Mouse (Mus musculus) layer of hippocampus, adult 18-20 months (tissue): Measurements from ENCODE around the gene Gtsf1. TPM values are rescaled to one million over a fixed set of nuclear protein-coding genes. Genes with fewer than 3 reads are reported as not detected.

Source experiments
- DNase-seq, 2 experiments: peaks; one replicate each; pipeline ENCODE4 v3.0.0; 2022; ENCODE audit warnings: low spot score in 2 of 2
- total RNA-seq, 2 experiments: library from RNA; stranded (reverse); gene quantifications; 2 replicates each; pipeline ENCODE4 v1.2.3; 2021

The Gtsf1 gene
- total RNA-seq, 2 experiments from 2014 or later = not detected

DNA sequence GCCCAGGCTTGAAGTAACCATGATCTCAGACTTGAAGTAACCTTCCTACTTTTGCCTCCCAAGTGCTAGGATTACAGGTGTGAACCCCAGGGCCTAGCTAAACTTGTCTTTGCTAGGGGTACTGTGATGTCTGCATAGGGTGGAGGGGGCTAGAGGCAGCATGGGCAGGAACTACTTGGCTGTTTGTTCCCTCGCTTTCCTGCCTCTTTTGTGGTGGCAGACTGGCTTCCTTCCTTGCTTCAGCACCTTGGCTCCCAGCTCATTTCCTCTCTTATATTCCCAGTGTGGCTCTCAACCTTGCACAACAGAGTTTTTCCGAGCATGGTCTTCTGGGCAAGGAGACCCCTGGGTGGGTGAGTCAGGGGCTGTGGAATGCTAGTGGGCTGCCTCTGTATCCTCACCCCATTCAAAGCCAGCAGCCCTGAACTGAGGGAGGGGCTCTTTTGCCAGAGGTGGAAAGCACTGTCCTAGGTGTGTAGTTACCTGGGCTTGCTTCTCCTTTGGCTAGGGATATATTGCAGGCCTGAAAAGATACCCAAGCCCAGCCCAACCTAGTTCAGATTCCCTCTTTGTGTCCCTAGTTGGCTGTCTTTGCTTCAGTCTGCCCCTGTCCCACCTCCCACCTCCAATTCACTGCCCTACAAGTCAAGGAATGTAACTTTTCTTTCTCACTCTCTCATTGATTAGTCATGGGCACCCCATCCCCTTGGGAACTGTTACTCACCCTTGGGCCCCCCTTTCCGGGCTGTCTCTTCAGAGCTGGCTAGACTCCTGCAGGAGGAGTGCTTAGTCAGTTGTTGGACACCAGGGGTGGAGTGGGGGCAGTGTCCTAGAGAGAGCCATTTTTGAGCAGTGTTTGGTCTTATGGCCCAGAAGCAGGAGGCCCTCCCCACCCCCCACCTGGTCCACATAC is 52.3 kb downstream of the Gtsf1 start:
- no peak for DNase-seq

DNA sequence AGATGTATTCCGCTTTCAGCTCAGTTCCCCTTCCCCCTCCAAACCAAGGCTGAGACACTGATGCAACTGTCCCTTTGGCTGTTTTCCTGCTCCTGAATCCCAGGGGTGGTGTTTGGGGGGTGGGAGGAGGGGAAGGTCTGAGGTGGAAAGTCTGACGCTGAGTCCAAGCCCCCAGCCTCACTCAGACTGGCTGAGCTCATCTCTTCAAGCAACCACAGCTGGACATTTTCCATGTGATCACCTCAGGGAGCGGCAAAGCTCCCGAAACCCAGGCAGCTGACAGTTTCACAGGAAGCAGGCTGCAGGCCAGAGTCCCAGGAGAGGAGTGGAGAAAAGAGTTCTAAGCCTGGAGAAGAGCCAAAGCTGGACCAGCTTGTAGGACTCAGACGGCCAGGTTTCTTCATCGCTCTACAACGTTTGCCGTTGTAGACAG is 53.4 kb downstream of the Gtsf1 start:
- no peak for DNase-seq

DNA sequence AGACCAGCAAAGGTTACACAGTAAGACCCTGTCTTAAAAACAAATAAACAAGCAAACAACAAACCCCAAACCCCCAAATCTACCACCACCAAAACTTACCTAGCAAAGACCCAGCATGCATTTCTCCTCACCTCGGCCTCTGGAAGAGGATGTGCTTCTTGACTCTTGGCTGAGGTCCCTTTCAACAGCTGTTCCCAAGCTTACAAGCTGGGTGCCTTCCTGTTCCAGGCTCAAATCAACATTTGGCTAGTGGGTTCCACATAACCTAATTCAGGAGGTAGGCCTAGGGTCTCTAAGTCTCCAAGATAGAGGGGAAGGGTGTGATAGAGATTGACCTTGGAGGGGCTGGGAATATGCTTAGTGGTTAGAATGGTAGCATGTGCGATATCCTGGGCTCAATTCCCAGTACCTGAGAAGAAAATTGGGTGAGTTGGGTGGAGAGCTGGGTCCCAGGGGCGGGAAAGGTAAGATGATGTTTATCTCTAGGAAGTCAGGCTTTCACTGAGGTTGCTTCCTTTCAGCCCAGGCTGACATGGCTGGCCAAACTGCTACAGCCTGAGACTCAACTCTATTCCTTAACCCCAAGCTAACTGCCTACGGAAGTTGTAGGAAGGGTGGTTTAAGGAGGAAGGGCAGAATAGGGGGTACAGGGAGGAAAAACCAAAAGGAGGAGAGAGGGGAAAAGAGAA is 55.0 kb downstream of the Gtsf1 start:
- no peak for DNase-seq

- no peak for DNase-seq
Observed at GRCm38 (mm10) chr15:103372461-103372860, 57.8 kb downstream of the Gtsf1 start.

DNA sequence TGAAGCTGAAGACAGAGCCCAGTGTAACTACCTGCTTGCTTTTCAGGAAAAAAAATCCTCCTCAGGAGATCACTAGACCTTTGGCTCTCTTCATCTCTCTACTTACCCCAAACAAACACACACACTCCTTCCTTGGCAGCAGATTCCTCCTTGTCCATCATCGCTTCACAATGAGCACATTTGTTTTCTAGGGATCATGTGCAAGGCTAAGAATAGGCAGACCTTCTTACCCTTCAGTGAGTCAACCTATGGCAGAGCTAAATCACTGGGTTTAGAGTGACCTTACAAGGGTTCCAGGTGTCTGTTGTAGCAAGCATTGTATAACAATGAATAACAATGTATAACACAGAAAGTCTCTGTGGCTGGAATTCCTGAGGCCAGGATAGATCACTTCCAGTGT is 58.5 kb downstream of the Gtsf1 start:
- no peak for DNase-seq

DNA sequence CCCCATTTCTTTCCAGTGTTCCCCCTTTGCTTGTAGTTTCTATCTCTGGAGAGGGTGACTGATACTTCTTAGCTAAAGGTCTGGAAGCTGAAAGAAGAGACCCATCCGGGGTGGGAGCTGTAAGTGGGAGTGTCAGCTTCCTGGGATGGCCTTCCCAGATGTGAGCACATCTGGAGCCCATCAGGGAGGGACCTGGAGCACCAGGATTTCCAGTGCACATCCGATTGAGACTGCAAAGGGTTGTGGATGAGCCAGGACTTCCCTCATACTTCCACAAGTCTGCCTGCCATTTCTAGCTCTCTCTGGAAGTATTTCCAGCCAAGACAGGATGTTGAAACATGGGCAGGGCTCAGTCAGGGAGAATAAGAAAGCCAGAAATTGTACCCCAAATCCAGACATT is 59.1 kb downstream of the Gtsf1 start:
- DNase-seq = no peak

GRCm38 (mm10) chr15:103370462-103370861 is 59.8 kb downstream of the Gtsf1 start:
- DNase-seq = no peak

- DNase-seq = no peak
Observed at GRCm38 (mm10) chr15:103369123-103369522, 61.1 kb downstream of the Gtsf1 start.

DNA sequence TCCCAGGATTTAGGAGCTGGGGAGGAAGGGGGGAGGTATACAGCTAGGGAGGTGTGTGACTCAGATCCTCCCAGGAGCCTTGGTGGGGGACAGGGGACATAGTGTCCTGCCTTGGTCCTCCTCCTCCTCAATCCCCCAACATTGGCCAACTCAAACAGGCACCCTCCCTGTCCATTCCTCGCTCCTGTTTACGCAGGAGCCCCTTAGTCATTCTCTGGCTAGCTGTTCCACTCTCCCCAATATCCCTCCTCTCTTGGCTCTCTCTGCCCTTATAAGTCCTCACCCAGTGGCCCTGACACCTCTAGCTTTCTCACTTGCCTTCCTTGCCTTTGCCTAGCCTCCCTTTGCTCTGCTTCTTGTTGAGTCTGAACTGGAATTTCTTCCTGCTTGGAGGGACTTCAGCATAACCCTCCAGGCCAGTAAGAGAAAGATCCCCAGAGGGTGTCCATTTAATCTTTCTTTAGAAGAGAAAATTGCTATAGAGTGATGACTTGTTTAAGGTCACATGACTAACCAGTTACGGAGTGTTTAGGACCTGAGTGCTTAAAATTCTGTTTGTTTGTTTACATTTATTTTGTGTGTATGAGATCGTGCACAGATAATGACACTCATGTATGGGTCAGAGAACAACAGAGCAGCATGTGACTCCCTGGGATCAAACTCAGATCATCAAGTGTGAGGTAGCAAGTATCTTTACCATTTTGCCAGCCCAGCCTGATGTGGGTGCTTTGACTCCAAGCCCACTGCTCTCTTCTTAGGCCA is 61.9 kb downstream of the Gtsf1 start:
- DNase-seq = no peak

GRCm38 (mm10) chr15:103366376-103367149 is 63.7 kb downstream of the Gtsf1 start, which contains the start of gene Itga5:
Gene Itga5, minus strand, starts transcription at chr15:103366763.
- no peak for DNase-seq

DNA sequence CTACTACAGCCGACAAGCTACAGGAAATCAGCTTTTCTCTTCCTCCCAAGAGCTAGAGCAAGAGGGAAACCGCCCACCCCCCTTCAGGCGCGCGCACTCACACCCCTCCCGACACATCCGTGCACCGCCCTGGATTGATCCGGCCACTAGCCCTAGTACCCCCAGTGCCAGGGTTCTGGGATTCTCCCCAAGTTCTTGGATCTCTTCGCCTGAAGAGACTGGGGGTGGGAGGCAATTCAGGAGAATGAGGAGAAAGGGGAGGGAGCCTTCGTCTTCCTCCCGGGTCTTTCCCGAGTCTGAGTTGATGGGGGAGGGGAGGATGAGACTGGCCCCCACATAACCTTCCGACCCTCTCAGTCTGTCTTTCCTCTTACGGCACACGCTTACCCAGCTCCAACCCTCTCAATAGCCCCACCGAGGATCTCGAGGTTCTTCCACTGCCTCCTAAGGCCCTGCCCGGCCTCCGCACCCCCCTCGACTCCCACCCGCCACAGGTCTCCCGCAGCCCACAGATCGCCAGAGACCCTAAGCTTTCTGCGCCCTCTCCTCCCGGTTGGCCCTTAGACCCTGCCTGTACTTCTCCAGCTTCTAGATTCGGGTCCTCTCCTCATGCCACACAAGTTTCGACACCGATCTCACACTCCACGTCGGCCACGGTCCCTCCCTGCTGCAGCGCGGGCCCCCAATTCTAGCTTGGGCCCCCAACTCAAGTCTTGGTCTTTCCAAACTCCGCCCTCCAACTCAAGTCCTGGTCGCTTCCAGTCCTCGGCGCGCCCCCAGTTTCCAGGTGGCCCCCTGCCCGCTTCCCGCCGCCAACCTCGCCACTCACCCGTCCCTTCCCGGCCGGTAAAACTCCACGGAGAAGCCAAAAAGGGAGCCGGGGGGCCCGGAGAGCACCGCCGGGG is 64.5 kb downstream of the Gtsf1 start:
- DNase-seq = no peak

- no peak for DNase-seq
Observed at GRCm38 (mm10) chr15:103364761-103365160, 65.5 kb downstream of the Gtsf1 start.

DNA sequence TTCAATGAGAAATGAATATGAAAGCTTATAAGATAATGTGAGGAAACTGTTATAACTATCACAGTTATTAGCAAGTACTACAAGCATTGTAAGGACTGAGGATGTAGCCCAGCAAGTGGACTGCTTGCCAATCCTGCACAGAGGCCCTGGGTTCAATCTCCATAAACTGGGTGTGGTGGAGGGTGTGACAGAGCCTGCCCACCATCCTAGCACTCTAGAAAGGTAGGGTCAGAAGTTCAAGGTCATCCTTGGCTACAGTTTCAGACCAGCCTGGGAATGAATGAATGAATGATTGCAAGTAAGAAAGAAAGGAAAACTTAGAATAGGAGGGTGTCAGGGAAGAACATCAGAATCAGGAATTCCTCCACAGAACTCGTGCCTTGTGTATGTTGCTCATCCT is 66.5 kb downstream of the Gtsf1 start:
- DNase-seq = no peak

DNA sequence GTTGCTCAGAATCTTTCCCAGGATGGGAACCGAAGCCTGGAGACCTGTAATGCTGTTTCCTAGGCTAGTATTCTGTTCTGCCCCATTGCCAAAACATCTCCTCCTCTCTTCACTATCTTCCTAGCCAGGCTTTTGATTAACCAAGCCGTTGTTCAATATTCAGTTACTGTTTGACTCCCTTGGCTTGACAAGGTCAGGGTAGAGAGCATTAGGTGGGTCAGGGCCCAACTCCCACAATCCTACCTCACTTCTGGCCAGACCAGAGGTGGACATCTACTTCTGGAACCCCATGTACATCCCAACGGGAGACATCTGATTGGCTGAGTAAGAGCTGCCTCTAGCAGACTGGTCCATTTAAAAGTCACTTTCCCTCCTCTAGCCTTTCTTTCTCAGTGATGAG is 67.3 kb downstream of the Gtsf1 start:
- no peak for DNase-seq

DNA sequence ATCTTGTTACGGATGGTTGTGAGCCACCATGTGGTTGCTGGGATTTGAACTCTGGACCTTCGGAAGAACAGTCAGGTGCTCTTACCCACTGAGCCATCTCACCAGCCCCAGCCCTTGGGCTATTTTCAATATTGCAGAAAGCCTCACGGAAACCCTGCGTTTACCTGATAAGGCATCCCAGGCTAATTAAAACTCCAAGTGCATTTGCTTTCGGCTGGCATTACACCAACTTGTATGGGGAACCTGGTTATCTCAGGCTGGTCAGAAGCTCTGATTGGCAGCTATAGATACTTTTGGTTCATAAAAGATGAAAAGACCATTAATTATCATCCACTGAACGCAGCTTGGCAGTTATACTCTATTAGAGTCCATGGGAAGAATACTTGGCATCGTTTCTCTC is 67.9 kb downstream of the Gtsf1 start:
- DNase-seq = no peak

DNA sequence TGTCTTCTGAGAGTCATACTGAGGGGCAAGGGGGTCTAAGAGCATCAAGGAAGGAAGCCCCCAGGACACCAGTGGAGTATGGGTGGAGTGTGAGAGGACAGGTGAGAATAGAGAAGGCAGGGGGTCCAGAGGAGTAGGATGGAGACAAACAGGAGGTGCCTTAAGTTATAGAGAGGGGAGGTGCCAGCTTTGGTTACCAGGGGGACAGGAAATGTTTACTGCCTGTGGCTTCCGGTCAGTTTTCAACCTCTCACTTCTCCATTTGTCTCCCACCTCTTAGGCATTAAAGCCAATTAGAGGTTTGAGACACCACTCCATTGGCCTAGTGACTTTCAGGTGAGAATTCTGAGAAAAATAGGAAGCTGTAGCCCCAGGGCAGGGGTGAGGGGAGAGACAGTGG is 69.0 kb downstream of the Gtsf1 start:
- DNase-seq = no peak

- no peak for DNase-seq
Observed at GRCm38 (mm10) chr15:103359869-103360602, 70.2 kb downstream of the Gtsf1 start.

DNA sequence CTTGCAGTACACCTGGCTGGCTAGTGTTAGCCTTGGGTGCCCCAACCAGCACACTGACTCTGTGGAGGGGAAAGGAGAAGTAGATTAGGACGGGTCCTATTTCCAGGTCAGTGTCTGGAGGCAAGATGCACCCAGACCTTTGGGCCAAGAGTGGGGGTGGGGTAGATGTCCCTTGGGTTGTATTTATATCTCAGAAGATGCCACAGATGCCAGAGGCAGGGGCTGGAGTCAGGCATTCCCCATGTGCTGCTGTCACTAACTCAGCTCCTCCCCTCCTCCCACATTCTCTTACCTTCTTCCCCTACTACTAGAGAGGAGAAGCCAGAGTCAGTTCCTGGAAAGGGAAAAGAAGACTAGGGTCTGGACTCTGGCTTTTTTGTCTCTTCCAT is 71.2 kb downstream of the Gtsf1 start:
- DNase-seq = no peak
